Mouse (Mus musculus) spleen, adult 2 months (tissue): Measurements from ENCODE around the gene Plcg2. TPM values are rescaled to one million over a fixed set of nuclear protein-coding genes. Genes with fewer than 3 reads are reported as not detected.

ENCODE experiments used
- DNase-seq, 2 experiments: peaks; one replicate each; pipeline versions ENCODE4 v3.0.0 to v3.0.0-alpha.2; 2012 to 2021; ENCODE audit warnings: low spot score in 2 of 2, low read depth in 1 of 2
- H3K27ac ChIP-seq: fragments of 200-500 bp; 2 replicates; pipeline ENCODE4 v1.5.1; 2012; ENCODE audit warnings: low read length, inconsistent platforms; ENCODE audit not compliant: insufficient read depth
- H3K27me3 ChIP-seq: fragments of 200-500 bp; 2 replicates; pipeline ENCODE4 v1.6.1; 2012; ENCODE audit warnings: mild to moderate bottlenecking, moderate library complexity, low read length, inconsistent platforms; ENCODE audit not compliant: control insufficient read depth, insufficient read depth
- H3K36me3 ChIP-seq: fragments of 200-500 bp; 2 replicates; pipeline ENCODE4 v1.6.1; 2012; ENCODE audit warnings: mild to moderate bottlenecking, low read length, inconsistent platforms; ENCODE audit not compliant: control insufficient read depth, insufficient read depth
- H3K4me1 ChIP-seq: fragments of 200-500 bp; 2 replicates; pipeline ENCODE4 v1.6.1; 2011; ENCODE audit warnings: inconsistent platforms; ENCODE audit not compliant: control insufficient read depth, insufficient read depth, insufficient read length
- H3K4me3 ChIP-seq: fragments of 200-500 bp; 2 replicates; pipeline ENCODE4 v1.5.1; 2011; ENCODE audit warnings: mild to moderate bottlenecking, inconsistent platforms; ENCODE audit not compliant: insufficient read depth, insufficient read length; ENCODE audit errors: extremely low read depth
- CTCF ChIP-seq: fragments of 200-500 bp; IDR thresholded peaks from 2 replicates; pipeline ENCODE4 v1.5.1; 2011; ENCODE audit warnings: mild to moderate bottlenecking, inconsistent platforms; ENCODE audit not compliant: insufficient read depth, insufficient read length, insufficient replicate concordance; ENCODE audit errors: extremely low read depth
- POLR2A ChIP-seq: fragments of 200-500 bp; IDR thresholded peaks from 2 replicates; pipeline ENCODE4 v1.6.1; 2011; ENCODE audit warnings: low read depth, low read length, inconsistent platforms
- whole genome bisulfite sequencing: fragments of 180-500 bp; shearing (Covaris S2); methylation state at CpG from one replicate; pipeline ENCODE4 v1.1.7; 2018; 5-methylcytosine and 5-hydroxymethylcytosine counted together
- polyA plus RNA-seq: library from polyadenylated mRNA; depleted of rRNA; stranded (reverse); fragments of >200 nt; gene quantifications from 2 replicates; pipeline ENCODE4 v1.2.3, GENCODE M21; 2012

Gene Plcg2
- polyA plus RNA-seq, 1 experiment: 51.1 TPM

DNA sequence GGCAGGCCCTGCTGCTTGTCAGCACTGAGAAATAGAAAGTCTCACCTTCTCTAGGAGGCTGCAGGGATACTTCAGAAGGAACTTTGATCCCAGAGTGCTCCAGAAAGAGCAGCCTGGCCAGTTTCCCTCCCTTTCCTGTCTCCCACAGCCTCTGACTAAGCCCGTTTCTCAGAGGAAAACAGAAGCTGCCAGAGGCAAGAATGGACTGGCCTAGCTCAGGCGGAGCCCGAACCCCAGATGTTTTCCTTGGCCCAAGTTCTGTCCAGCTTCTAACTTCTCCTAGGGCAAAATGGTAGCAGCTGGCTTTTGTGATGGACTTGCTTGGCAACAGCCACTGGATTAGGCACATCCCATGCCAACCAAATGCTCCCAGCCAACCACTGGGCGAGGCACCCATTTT lies 62.9 kb downstream of the Plcg2 start:
- TF ChIP-seq POLR2A: no peak
- no peak for TF ChIP-seq CTCF
- no peak for DNase-seq
- Histone ChIP-seq H3K36me3 (peaks cover 19% of the 10 kb centered on the region), H3K27ac (no peak overlapping the region), H3K4me3 (no peak overlapping the region), H3K27me3 (no peaks in the 10 kb centered on the region), H3K4me1 (peaks cover 5% of the 10 kb centered on the region)
- 86% methylated on average over 4 of the region's 4 CpGs for WGBS

DNA sequence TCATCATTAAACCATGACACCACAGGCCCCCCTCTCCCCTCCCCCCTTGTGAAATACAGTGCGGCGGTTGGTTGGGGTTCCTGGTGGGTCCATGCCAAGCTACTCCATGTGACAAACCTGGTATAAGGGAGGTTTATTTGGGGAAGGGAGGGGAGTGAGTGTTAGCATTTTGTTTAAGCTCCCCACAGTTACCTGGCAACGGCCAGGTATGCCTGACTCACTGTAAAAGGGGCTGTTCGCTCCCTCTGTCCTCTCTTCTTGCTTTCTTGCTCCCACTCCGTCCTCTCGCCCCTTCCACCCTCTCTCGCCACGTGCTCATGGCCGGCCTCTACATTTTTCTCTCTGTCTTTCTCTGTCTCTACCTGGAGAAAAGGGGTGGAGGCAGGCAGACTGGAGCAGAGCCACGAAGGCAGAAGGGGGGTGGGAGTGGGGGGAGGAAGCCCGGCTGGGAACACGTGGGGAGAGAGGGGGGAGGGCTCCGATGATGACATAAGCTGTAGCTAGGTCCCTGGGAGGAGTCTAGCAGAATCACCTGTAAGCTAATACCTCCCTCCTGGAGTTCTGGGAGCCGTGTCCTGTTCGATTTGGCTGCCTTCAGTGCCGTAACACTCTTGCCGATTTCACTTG lies 63.8 kb downstream of the Plcg2 start:
- DNase-seq: no peak
- H3K27ac ChIP-seq: no peak overlapping the region
- peaks cover 5% of the 10 kb centered on the region for H3K4me1 ChIP-seq
- TF ChIP-seq CTCF: no peak
- no peak for TF ChIP-seq POLR2A
- 73% methylated on average over 17 of the region's 17 CpGs for WGBS
- H3K4me3 ChIP-seq: no peak overlapping the region
- no peaks in the 10 kb centered on the region for H3K27me3 ChIP-seq
- H3K36me3 ChIP-seq: peaks cover 24% of the 10 kb centered on the region

DNA sequence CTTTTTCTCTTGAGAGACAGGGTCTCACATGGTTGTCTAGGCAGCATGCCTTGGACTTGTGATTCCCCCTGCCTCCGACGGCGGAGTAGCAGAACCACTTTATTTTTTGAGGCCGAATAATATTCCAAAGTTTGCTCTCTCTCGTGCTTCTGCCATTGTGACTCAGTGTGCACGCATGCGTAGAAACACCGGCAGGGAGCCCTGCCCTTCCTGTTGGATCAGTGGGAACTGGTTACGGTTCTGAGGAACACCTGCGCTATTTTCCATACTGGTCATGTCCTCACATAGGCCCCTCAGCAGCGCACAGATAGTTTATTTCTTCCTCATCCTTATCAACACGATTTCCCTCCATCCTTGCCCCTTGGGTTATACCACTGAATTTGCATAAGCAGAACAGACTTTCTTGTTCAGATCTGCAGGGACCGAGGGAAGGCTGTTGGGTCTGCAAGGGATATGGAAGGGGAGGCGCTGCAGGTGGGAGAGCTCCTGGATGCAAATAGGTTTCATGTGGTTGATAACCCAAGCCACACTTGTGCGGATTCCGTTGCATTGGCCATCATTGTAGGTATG lies 64.4 kb downstream of the Plcg2 start:
- Histone ChIP-seq H3K36me3 (peaks cover 23% of the 10 kb centered on the region), H3K27me3 (no peaks in the 10 kb centered on the region), H3K4me3 (no peak overlapping the region), H3K4me1 (peaks cover 5% of the 10 kb centered on the region), H3K27ac (no peak overlapping the region)
- TF ChIP-seq CTCF (no peak), POLR2A (no peak)
- WGBS: 61% methylated on average over 16 of the region's 16 CpGs
- DNase-seq: no peak

DNA sequence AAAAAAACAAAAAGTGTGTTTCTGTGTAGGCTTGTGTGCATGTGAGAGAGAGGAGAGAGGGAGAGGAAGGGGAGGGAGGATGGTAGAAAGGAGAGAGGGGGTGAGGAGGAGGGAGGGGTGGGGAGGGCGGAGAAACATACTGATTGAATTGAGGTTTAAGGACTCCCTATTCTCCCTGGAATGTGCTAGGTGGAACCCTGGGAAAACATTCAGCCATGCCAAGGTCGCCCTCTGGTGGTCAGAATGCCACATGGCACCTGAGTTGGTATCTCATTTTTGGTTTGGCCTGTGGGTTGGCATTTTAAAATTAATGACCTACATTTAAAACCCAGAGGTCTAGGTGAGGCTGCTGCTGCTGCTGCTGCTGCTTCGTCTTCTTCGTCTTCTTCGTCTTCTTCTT lies 71.3 kb downstream of the Plcg2 start:
- no peak overlapping the region for H3K4me3 ChIP-seq
- WGBS: 61% methylated on average over 5 of the region's 5 CpGs
- DNase-seq: peak in 1 of 2 experiments; percentile 38
- H3K4me1 ChIP-seq: no peaks in the 10 kb centered on the region
- peak; percentile 72; the same call in 1 of the 2 replicates for TF ChIP-seq CTCF
- no peak for TF ChIP-seq POLR2A
- H3K36me3 ChIP-seq: peaks cover 29% of the 10 kb centered on the region
- no peaks in the 10 kb centered on the region for H3K27me3 ChIP-seq
- H3K27ac ChIP-seq: no peak overlapping the region

DNA sequence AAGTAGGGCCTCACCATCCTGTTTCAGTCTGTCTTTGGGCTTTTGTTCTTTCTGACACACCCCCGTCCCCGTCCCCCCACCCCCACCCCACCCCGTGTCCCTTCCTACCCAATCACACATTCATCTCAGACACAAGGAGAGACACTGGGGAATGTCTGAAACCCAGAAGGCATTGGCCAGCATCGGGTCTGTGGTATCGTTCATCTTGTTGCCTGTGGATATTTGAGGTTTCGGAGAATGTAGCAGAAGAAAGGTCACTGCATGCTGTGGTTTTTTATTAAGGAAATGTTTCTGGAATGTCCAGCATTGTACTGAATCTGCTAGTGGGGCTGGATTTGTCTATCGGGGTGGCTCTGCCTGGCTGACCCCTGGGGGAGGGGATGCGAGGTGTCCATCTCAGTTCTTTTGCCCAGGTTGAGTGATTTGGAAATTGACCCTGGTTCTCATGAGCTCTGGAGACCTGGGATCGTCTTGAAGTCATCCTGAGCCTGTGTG lies 78.2 kb downstream of the Plcg2 start:
- H3K27ac ChIP-seq: no peak overlapping the region
- TF ChIP-seq POLR2A: no peak
- no peak for TF ChIP-seq CTCF
- DNase-seq: no peak
- H3K27me3 ChIP-seq: no peaks in the 10 kb centered on the region
- peaks cover 27% of the 10 kb centered on the region for H3K36me3 ChIP-seq
- WGBS: 84% methylated on average over 9 of the region's 9 CpGs
- no peaks in the 10 kb centered on the region for H3K4me1 ChIP-seq
- no peak overlapping the region for H3K4me3 ChIP-seq

DNA sequence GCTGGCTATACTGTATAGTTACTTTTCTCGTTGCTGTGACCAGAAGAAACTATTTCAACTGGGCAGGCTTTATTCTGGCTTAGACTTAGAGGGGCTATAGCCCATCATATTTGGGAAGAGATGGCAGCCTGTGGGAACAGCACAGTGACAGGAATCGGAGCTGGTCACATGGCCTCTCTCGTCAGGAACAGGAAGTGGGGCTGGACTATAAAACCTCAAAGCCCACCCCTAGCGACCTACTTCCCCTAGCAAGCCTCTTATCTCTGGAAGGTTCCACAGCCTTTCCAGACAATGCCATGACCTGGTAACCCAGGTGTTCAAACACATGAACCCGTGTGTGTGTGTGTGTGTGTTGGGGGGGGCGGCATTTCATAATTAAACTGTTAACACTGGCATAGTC lies 79.0 kb downstream of the Plcg2 start:
- no peak for DNase-seq
- H3K4me3 ChIP-seq: no peak overlapping the region
- no peaks in the 10 kb centered on the region for H3K4me1 ChIP-seq
- 46% methylated on average over 6 of the region's 6 CpGs for WGBS
- peaks cover 30% of the 10 kb centered on the region for H3K36me3 ChIP-seq
- no peak for TF ChIP-seq CTCF
- TF ChIP-seq POLR2A: no peak
- no peak overlapping the region for H3K27ac ChIP-seq
- no peaks in the 10 kb centered on the region for H3K27me3 ChIP-seq

DNA sequence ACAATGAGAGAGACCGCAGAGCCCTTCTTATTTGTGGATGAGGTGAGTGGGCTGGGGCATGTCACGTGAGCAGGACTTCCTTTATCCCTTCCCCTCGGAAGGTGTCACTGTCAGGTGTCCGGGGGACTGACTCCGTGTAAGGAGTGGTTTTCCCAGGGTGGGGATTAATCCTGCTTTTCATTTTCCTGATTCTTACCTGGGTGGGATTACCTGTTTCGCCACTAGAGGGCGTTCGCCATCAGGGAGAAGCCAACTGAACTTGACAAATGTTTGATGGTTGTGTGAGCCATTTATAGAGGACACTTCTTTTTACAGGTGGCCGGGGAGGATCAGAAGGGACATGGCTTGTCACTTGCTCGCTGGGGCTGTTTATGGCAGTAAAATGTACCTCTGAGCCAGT lies 79.8 kb downstream of the Plcg2 start:
- no peak for DNase-seq
- H3K4me1 ChIP-seq: no peaks in the 10 kb centered on the region
- no peak overlapping the region for H3K4me3 ChIP-seq
- TF ChIP-seq CTCF (peak; percentile 30; the same call in 1 of the 2 replicates), POLR2A (no peak)
- 85% methylated on average over 10 of the region's 10 CpGs for WGBS
- peaks cover 28% of the 10 kb centered on the region for H3K36me3 ChIP-seq
- no peak overlapping the region for H3K27ac ChIP-seq
- H3K27me3 ChIP-seq: no peaks in the 10 kb centered on the region
